Mouse (Mus musculus): ENCODE data around the gene Vmn1r194. TPM values are rescaled to one million over a fixed set of nuclear protein-coding genes. Genes with fewer than 3 reads are reported as not detected.
"Not testable (repeated sequence)": the region's sequence is repeated elsewhere in the genome, so short reads cannot be mapped to it uniquely, and the experiment has no call there.

Vmn1r194 gene
- not detected in 2 replicates for polyA plus RNA-seq (2015; fragmentation: Nextera tagmentation; extraction: Ambion mirVana)

DNA sequence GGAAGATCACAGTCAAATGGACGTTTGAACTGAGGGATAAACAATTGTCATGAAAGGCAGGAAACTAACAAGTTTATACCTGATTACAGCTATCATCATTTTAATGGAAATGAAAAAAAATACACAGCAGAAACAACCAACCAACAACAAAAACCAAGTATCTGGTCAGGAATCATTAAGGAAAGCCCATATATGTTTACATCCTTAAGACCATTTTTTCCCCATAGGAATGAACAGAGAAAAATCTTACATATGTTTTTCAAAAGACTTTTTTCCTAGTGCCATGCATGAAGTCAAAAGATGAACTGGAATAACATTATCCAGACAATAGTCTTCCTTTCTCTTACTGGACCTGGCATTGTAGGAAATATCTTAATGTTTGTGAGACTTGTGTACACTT lies at the start of gene Vmn1r194:
TSS of gene Vmn1r194 (plus strand) at position 301 of the 400 bp plus-strand sequence.
- Histone ChIP-seq H3K4me3 (replicated peaks) (no peak within 1 kb of the TSS), H3K27ac (no peak within 1 kb of the TSS), H3K36me3 (no peaks in the 10 kb centered on the region), H3K4me2 (no peak within 1 kb of the TSS), H3K27me3 (no peaks in the 10 kb centered on the region), H3K9me3 (replicated peaks) (no peaks in the 10 kb centered on the region), H3K9ac (no peak within 1 kb of the TSS), H3K4me1 (no peaks in the 10 kb centered on the region)
- ATAC-seq (replicated peaks; ENCODE audit: low FRiP score): no peak
- WGBS: 62% methylated on average over 1 of the region's 1 CpGs

DNA sequence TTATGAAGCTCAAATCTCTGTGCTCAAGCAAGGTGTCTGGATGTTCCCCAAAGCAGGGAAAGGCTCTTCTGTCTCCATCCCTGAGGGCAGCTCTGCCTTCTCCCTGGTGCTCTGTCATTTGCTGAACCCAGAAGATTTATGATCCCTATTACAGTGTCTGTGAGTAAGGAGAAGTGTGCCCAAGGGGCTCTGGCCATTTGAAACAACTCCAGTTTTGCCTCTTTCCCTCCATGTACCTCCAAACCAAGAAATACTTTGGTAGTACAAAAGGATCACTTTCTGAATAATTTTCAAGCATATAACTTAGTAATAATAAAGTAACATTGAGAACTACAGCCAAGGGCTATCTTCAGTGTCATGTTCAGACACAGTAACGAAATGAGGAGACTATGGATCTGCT lies 21.0 kb upstream of the Vmn1r194 start, which contains the start of gene Vmn1r193:
TSS of gene Vmn1r193 (minus strand) at position 101 of the 400 bp plus-strand sequence.
- WGBS: 81% methylated on average over 1 of the region's 1 CpGs
- not testable (repeated sequence) for H3K27ac ChIP-seq; H3K4me3 ChIP-seq (replicated peaks); H3K36me3 ChIP-seq; H3K4me1 ChIP-seq; H3K4me2 ChIP-seq; H3K27me3 ChIP-seq; ATAC-seq (replicated peaks; ENCODE audit: low FRiP score); H3K9me3 ChIP-seq (replicated peaks); H3K9ac ChIP-seq

DNA sequence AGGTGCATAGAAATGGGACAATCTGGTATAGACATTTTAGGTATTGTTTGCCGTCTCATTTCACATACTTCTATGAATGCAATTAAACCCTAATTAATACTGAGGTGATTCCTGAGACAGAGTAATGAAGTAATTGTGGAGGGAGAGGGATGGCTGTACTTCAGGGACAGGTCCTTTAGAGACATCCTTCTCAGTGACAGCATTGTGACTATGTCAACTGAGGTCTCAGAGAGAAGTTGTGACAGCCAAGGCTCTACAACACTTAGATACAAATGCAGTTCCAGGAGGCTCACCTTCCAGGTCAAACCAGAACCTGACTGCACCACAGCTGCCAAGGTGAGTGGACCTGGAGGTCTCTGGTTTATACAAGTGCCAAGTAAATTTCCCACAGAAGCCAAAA lies 26.2 kb downstream of the Vmn1r194 start, which contains the start of gene Vmn1r195:
TSS of gene Vmn1r195 (plus strand) at position 301 of the 400 bp plus-strand sequence.
- not testable (repeated sequence) for H3K36me3 ChIP-seq; H3K27me3 ChIP-seq; H3K4me3 ChIP-seq (replicated peaks); H3K27ac ChIP-seq; H3K4me1 ChIP-seq; H3K4me2 ChIP-seq; ATAC-seq (replicated peaks; ENCODE audit: low FRiP score); H3K9ac ChIP-seq; H3K9me3 ChIP-seq (replicated peaks)
- 90% methylated on average over 1 of the region's 1 CpGs for WGBS

DNA sequence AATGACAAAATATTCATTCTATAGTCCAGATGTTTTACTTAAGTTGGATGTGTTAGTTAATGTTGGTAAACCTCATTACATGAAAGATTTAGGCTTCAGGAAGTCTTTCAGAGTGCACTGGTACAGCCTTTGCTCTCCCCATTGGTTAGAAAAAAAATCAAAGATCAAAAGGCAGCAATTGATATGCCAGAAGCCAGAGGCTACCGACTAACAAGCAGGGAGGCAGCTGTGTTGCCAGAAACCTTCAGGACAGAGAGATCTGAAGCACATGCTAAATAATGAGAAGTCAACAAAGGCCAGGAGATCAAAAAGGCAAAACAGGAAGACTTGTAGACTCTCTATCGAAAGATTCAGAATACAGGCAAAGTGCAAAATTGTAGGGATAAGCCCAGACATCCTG lies 27.7 kb downstream of the Vmn1r194 start:
- H3K27ac ChIP-seq: no peak overlapping the region
- H3K4me3 ChIP-seq (replicated peaks): no peak overlapping the region
- H3K36me3 ChIP-seq: no peaks in the 10 kb centered on the region
- no peaks in the 10 kb centered on the region for H3K4me1 ChIP-seq
- H3K9ac ChIP-seq: no peak overlapping the region
- no peaks in the 10 kb centered on the region for H3K27me3 ChIP-seq
- H3K9me3 ChIP-seq (replicated peaks): no peaks in the 10 kb centered on the region
- ATAC-seq (replicated peaks; ENCODE audit: low FRiP score): no peak
- H3K4me2 ChIP-seq: no peak overlapping the region
- WGBS: 41% methylated on average over 2 of the region's 2 CpGs

DNA sequence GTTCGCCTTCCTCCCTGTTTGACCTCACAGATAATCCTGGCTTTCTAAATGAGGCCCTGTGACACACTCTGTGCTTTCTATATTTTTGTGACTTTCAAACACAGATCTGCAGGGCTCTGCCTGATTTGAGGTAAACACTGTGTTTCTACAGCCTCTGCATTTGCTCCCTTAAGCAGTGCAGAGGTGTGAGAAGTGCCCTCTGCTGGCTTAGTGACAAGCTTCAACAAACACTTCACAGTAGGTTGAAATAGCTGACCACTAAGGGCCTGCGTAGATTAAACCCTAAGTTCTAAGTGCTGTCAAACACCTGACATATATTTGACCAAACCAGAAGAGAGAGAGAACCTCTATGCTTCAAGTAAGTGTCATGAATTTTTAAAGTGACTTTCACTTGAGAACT lies 40.6 kb downstream of the Vmn1r194 start:
- no peak overlapping the region for H3K4me3 ChIP-seq (replicated peaks)
- 78% methylated on average over 2 of the region's 2 CpGs for WGBS

DNA sequence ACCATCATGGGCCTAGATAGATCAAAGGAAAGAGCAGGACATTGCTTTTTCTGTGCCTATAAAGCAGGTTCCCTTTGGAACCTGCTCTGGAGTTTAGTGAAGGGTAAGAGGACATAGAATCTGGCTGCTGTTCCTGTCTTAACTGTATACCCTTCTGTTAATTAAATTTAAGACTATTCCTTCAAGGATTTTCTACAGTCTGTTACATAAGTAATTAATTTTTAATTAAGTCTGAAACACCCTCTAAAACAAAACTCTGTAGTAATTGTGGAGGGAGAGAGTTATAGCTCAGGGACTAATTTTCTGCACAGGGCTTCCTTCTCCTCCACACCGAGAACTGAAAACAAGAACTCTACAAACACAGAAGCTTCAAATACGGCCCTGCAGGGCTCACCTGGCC lies 45.6 kb downstream of the Vmn1r194 start, which contains the start of gene Vmn1r196:
TSS of gene Vmn1r196 (plus strand) at position 301 of the 400 bp plus-strand sequence.
- H3K9ac ChIP-seq: no peak within 1 kb of the TSS
- 61% methylated on average over 2 of the region's 2 CpGs for WGBS
- no peaks in the 10 kb centered on the region for H3K4me1 ChIP-seq
- no peaks in the 10 kb centered on the region for H3K9me3 ChIP-seq (replicated peaks)
- no peak within 1 kb of the TSS for H3K27ac ChIP-seq
- no peak within 1 kb of the TSS for H3K4me3 ChIP-seq (replicated peaks)
- no peaks in the 10 kb centered on the region for H3K27me3 ChIP-seq
- no peak for ATAC-seq (replicated peaks; ENCODE audit: low FRiP score)
- no peaks in the 10 kb centered on the region for H3K36me3 ChIP-seq
- H3K4me2 ChIP-seq: no peak within 1 kb of the TSS

More for the DNA sequence above, 40.6 kb downstream of the Vmn1r194 start:
- Histone ChIP-seq H3K4me2 (no peak overlapping the region), H3K4me1 (no peaks in the 10 kb centered on the region), H3K9ac (no peak overlapping the region), H3K36me3 (no peaks in the 10 kb centered on the region), H3K27ac (no peak overlapping the region), H3K27me3 (no peaks in the 10 kb centered on the region), H3K9me3 (replicated peaks) (no peaks in the 10 kb centered on the region)
- ATAC-seq (replicated peaks; ENCODE audit: low FRiP score): no peak

Small RNA genes lying within 50 kb of the gene (microRNA-seq; reads per million reads assigned to microRNA genes)
- not detected for gene Gm23282
- gene Gm25084: not detected

Other genes with a start within 250 kb of the Vmn1r194 start
- 0.14 and 0.35 TPM in 2 replicates for gene Prss16, start 234.5 kb upstream of the Vmn1r194 start, polyA plus RNA-seq (2015; fragmentation: Nextera tagmentation; extraction: Ambion mirVana)
- 9.8 and 11.2 TPM in 2 replicates for gene Hist1h2ah, start 208.6 kb upstream of the Vmn1r194 start, polyA plus RNA-seq (2015; fragmentation: Nextera tagmentation; extraction: Ambion mirVana)
- gene Hist1h2bk, start 208.3 kb upstream of the Vmn1r194 start, polyA plus RNA-seq (2015; fragmentation: Nextera tagmentation; extraction: Ambion mirVana): 8.8 and 12.6 TPM in 2 replicates
- gene Hist1h4i, start 202.9 kb upstream of the Vmn1r194 start, polyA plus RNA-seq (2015; fragmentation: Nextera tagmentation; extraction: Ambion mirVana): 30.5 and 31.4 TPM in 2 replicates
- gene Hist1h2ag, start 201.3 kb upstream of the Vmn1r194 start, polyA plus RNA-seq (2015; fragmentation: Nextera tagmentation; extraction: Ambion mirVana): 59.1 and 68.1 TPM in 2 replicates
- gene Hist1h2bj, start 201.0 kb upstream of the Vmn1r194 start, polyA plus RNA-seq (2015; fragmentation: Nextera tagmentation; extraction: Ambion mirVana): 16.8 and 19.2 TPM in 2 replicates
- not detected in 2 replicates for gene Vmn1r188, start 159.8 kb upstream of the Vmn1r194 start, polyA plus RNA-seq (2015; fragmentation: Nextera tagmentation; extraction: Ambion mirVana)
- not detected in 2 replicates for gene Vmn1r189, start 138.4 kb upstream of the Vmn1r194 start, polyA plus RNA-seq (2015; fragmentation: Nextera tagmentation; extraction: Ambion mirVana)
- gene Vmn1r191, start 60.2 kb upstream of the Vmn1r194 start, polyA plus RNA-seq (2015; fragmentation: Nextera tagmentation; extraction: Ambion mirVana): not detected in 2 replicates
- not detected in 2 replicates for gene Vmn1r192, start 53.1 kb upstream of the Vmn1r194 start, polyA plus RNA-seq (2015; fragmentation: Nextera tagmentation; extraction: Ambion mirVana)
- gene Vmn1r193, start 21.1 kb upstream of the Vmn1r194 start, polyA plus RNA-seq (2015; fragmentation: Nextera tagmentation; extraction: Ambion mirVana): not detected in 2 replicates
- not detected in 2 replicates for gene Vmn1r195, start 26.3 kb downstream of the Vmn1r194 start, polyA plus RNA-seq (2015; fragmentation: Nextera tagmentation; extraction: Ambion mirVana)
- gene Vmn1r196, start 45.7 kb downstream of the Vmn1r194 start, polyA plus RNA-seq (2015; fragmentation: Nextera tagmentation; extraction: Ambion mirVana): not detected in 2 replicates
- not detected in 2 replicates for gene Vmn1r197, start 80.4 kb downstream of the Vmn1r194 start, polyA plus RNA-seq (2015; fragmentation: Nextera tagmentation; extraction: Ambion mirVana)
- not detected in 2 replicates for gene Vmn1r198, start 106.1 kb downstream of the Vmn1r194 start, polyA plus RNA-seq (2015; fragmentation: Nextera tagmentation; extraction: Ambion mirVana)
- not detected in 2 replicates for gene Vmn1r199, start 135.6 kb downstream of the Vmn1r194 start, polyA plus RNA-seq (2015; fragmentation: Nextera tagmentation; extraction: Ambion mirVana)
- not detected in 2 replicates for gene Vmn1r200, start 146.2 kb downstream of the Vmn1r194 start, polyA plus RNA-seq (2015; fragmentation: Nextera tagmentation; extraction: Ambion mirVana)
- gene Vmn1r201, start 227.7 kb downstream of the Vmn1r194 start, polyA plus RNA-seq (2015; fragmentation: Nextera tagmentation; extraction: Ambion mirVana): not detected in 2 replicates

Data from kidney, embryonic 15.5 days (tissue).